ENCODE assay signal across 28 mouse cellular contexts in genomic region chr3:101509707-101510544, GRCm38 (mm10).
A peak's percentile ranks its signal among the peaks of the same experiment; 100 is the strongest.
DNase-seq lines count a peak whose midpoint lies in the region; ATAC-seq lines count a peak whose summit lies in the region.
"Had no signal": no experiment of that assay in that cellular context is flagged by ENCODE, and none has a peak within 500 bp of the region (broad histone marks: within the 10 kb centered on the region; RNA-seq: fewer than 3 reads in every experiment).

No protein-coding gene starts in this region.

- 79% methylated on average over 10 of the region's 10 CpGs for WGBS in embryonic facial prominence, embryonic 14.5 days
- 89% methylated on average over 10 of the region's 10 CpGs for WGBS in embryonic facial prominence, embryonic 10.5 days
- WGBS in heart, embryonic 16.5 days: 89% methylated on average over 10 of the region's 10 CpGs
- WGBS in kidney, embryonic 16.5 days: 71% methylated on average over 10 of the region's 10 CpGs
- 77% methylated on average over 10 of the region's 10 CpGs for WGBS in kidney, embryonic 14.5 days
- WGBS in embryonic facial prominence, embryonic 15.5 days: 75% methylated on average over 10 of the region's 10 CpGs

- H3K4me2 ChIP-seq in embryonic facial prominence, embryonic 14.5 days (ENCODE audit: low read depth, low read length): no peak overlapping the region
- no peak overlapping the region for H3K4me2 ChIP-seq in heart, embryonic 16.5 days (ENCODE audit: low read depth, low read length)
- H3K4me2 ChIP-seq in kidney, embryonic 16.5 days (replicated peaks; ENCODE audit: low read depth, low read length): no peak overlapping the region
- H3K4me2 ChIP-seq in kidney, embryonic 14.5 days (replicated peaks; ENCODE audit: low read depth, low read length): no peak overlapping the region
- H3K4me2 ChIP-seq in embryonic facial prominence, embryonic 15.5 days (replicated peaks): no peak overlapping the region
- H3K4me2 ChIP-seq: embryonic facial prominence, embryonic 12.5 days; hindbrain, embryonic 15.5 days; limb, embryonic 15.5 days; liver, embryonic 15.5 days; lung, embryonic 14.5 days had no signal

- ATAC-seq in embryonic facial prominence, embryonic 14.5 days (ENCODE audit: low read depth): peak; percentile 13; the same call in 1 of the 2 replicates
- ATAC-seq in heart, embryonic 16.5 days (replicated peaks; ENCODE audit: extremely low read depth, insufficient read depth, low FRiP score): no peak
- no peak for ATAC-seq in kidney, embryonic 16.5 days (ENCODE audit: low FRiP score, low TSS enrichment)
- ATAC-seq in kidney, embryonic 14.5 days (ENCODE audit: low FRiP score, low TSS enrichment): no peak
- ATAC-seq in embryonic facial prominence, embryonic 15.5 days (ENCODE audit: insufficient number of reproducible peaks, low FRiP score, low TSS enrichment, low read depth): no peak
- ATAC-seq: forebrain, embryonic 16.5 days had no signal

- peaks cover 16% of the 10 kb centered on the region; the same call in 1 of the 2 replicates for H3K4me1 ChIP-seq in embryonic facial prominence, embryonic 14.5 days (ENCODE audit: control insufficient read depth, insufficient read depth, low read length)
- peaks cover 46% of the 10 kb centered on the region for H3K4me1 ChIP-seq in embryonic facial prominence, embryonic 10.5 days
- peaks cover 25% of the 10 kb centered on the region for H3K4me1 ChIP-seq in heart, embryonic 16.5 days (ENCODE audit: control insufficient read depth, insufficient read depth, low read length)
- peaks cover 48% of the 10 kb centered on the region for H3K4me1 ChIP-seq in kidney, embryonic 16.5 days (ENCODE audit: insufficient read depth, low read length)
- H3K4me1 ChIP-seq in kidney, embryonic 14.5 days (ENCODE audit: control insufficient read depth, insufficient read depth, low read length): peaks cover 38% of the 10 kb centered on the region
- H3K4me1 ChIP-seq in embryonic facial prominence, embryonic 15.5 days: peaks cover 37% of the 10 kb centered on the region

- no peak overlapping the region for H3K9ac ChIP-seq in embryonic facial prominence, embryonic 14.5 days (ENCODE audit: low read depth, low read length)
- no peak overlapping the region for H3K9ac ChIP-seq in heart, embryonic 16.5 days (ENCODE audit: low read length)
- H3K9ac ChIP-seq in kidney, embryonic 16.5 days (replicated peaks; ENCODE audit: low read length): peak overlapping the region; percentile 14; the same call in 1 of the 2 replicates
- H3K9ac ChIP-seq in kidney, embryonic 14.5 days (ENCODE audit: low read depth, low read length): no peak overlapping the region
- no peak overlapping the region for H3K9ac ChIP-seq in embryonic facial prominence, embryonic 15.5 days
- H3K9ac ChIP-seq: embryonic facial prominence, embryonic 12.5 days; hindbrain, embryonic 15.5 days; limb, embryonic 15.5 days; liver, embryonic 15.5 days; lung, embryonic 14.5 days had no signal

- H3K27me3 ChIP-seq in embryonic facial prominence, embryonic 14.5 days (replicated peaks; ENCODE audit: control insufficient read depth, insufficient read depth, low read length): no peaks in the 10 kb centered on the region
- peaks cover 5% of the 10 kb centered on the region; the same call in 1 of the 2 replicates for H3K27me3 ChIP-seq in embryonic facial prominence, embryonic 10.5 days (replicated peaks; ENCODE audit: low read depth, poor library complexity, severe bottlenecking)
- H3K27me3 ChIP-seq in heart, embryonic 16.5 days (ENCODE audit: control insufficient read depth, insufficient read depth, low read length): no peaks in the 10 kb centered on the region
- H3K27me3 ChIP-seq in kidney, embryonic 16.5 days (ENCODE audit: insufficient read depth, low read length): no peaks in the 10 kb centered on the region
- no peaks in the 10 kb centered on the region for H3K27me3 ChIP-seq in kidney, embryonic 14.5 days (ENCODE audit: control insufficient read depth, insufficient read depth, low read length)
- H3K27me3 ChIP-seq in embryonic facial prominence, embryonic 15.5 days: no peaks in the 10 kb centered on the region
- H3K27me3 ChIP-seq: embryonic facial prominence, embryonic 12.5 days; hindbrain, embryonic 15.5 days; limb, embryonic 15.5 days; liver, embryonic 15.5 days had no signal

- 0 out of 2 replicates have a peak overlapping the region, but pooled peaks have one; percentile 15 for H3K27ac ChIP-seq in embryonic facial prominence, embryonic 14.5 days (replicated peaks; ENCODE audit: low read depth, low read length)
- no peak overlapping the region for H3K27ac ChIP-seq in embryonic facial prominence, embryonic 10.5 days (replicated peaks)
- 0 out of 2 replicates have a peak overlapping the region, but pooled peaks have one; percentile 5 for H3K27ac ChIP-seq in heart, embryonic 16.5 days (ENCODE audit: low read length)
- peak overlapping the region; percentile 23; the same call in 1 of the 2 replicates for H3K27ac ChIP-seq in kidney, embryonic 16.5 days (ENCODE audit: low read length)
- no peak overlapping the region for H3K27ac ChIP-seq in kidney, embryonic 14.5 days (ENCODE audit: low read depth, low read length)
- H3K27ac ChIP-seq in embryonic facial prominence, embryonic 15.5 days (replicated peaks): 0 out of 2 replicates have a peak overlapping the region, but pooled peaks have one; percentile 28
- H3K27ac ChIP-seq: embryonic facial prominence, embryonic 12.5 days; gastrocnemius, adult 2 months; hindbrain, embryonic 15.5 days; limb, embryonic 15.5 days; liver, embryonic 15.5 days; stomach, postnatal 0 days had no signal

- no peak for DNase-seq in embryonic facial prominence, embryonic 14.5 days (ENCODE audit: low spot score)
- no peak for DNase-seq in embryonic facial prominence, embryonic 10.5 days (ENCODE audit: low spot score)
- no peak for DNase-seq in heart, adult 18-20 months
- DNase-seq in spleen, postnatal 10 days (ENCODE audit: low spot score in 2 of 2): no peak
- DNase-seq: adrenal gland, adult 8-10 months; cerebellum, adult 11 months; cerebellum, adult 9-10 months; cerebellum, postnatal 36 days; gastrocnemius, adult 2 months; gastrocnemius, postnatal 36 days; lung, embryonic 14.5 days; lung, postnatal 14 days; midbrain, embryonic 14.5 days; spleen, adult 18-20 months; thymus, adult 18-20 months; thymus, postnatal 25 days had no signal

- 0 out of 2 replicates have a peak, but pooled peaks cover 4% of the 10 kb centered on the region for H3K9me3 ChIP-seq in embryonic facial prominence, embryonic 14.5 days (ENCODE audit: control insufficient read depth, low read length)
- peaks cover 8% of the 10 kb centered on the region for H3K9me3 ChIP-seq in embryonic facial prominence, embryonic 10.5 days
- no peaks in the 10 kb centered on the region for H3K9me3 ChIP-seq in heart, embryonic 16.5 days (replicated peaks; ENCODE audit: control insufficient read depth, low read length)
- no peaks in the 10 kb centered on the region; the same call in 1 of the 2 replicates for H3K9me3 ChIP-seq in kidney, embryonic 16.5 days (ENCODE audit: low read length)
- peaks cover 6% of the 10 kb centered on the region for H3K9me3 ChIP-seq in kidney, embryonic 14.5 days (ENCODE audit: control insufficient read depth, low read length)
- H3K9me3 ChIP-seq in embryonic facial prominence, embryonic 15.5 days (replicated peaks): no peaks in the 10 kb centered on the region
- H3K9me3 ChIP-seq: embryonic facial prominence, embryonic 12.5 days; G1E; hindbrain, embryonic 15.5 days; limb, embryonic 15.5 days; liver, embryonic 15.5 days had no signal

- H3K4me3 ChIP-seq in embryonic facial prominence, embryonic 14.5 days (ENCODE audit: low read depth, low read length): no peak overlapping the region
- no peak overlapping the region for H3K4me3 ChIP-seq in embryonic facial prominence, embryonic 10.5 days
- no peak overlapping the region for H3K4me3 ChIP-seq in heart, embryonic 16.5 days (ENCODE audit: low read length)
- no peak overlapping the region for H3K4me3 ChIP-seq in kidney, embryonic 16.5 days (ENCODE audit: low read length)
- H3K4me3 ChIP-seq in kidney, embryonic 14.5 days (ENCODE audit: low read length): no peak overlapping the region
- no peak overlapping the region for H3K4me3 ChIP-seq in embryonic facial prominence, embryonic 15.5 days (replicated peaks)
- H3K4me3 ChIP-seq: embryonic facial prominence, embryonic 12.5 days; erythroblast, embryonic 14.5 days; gastrocnemius, adult 2 months; hindbrain, embryonic 15.5 days; limb, embryonic 15.5 days; liver, embryonic 15.5 days had no signal

- H3K36me3 ChIP-seq in embryonic facial prominence, embryonic 14.5 days (ENCODE audit: control insufficient read depth, insufficient read depth, low read length): no peaks in the 10 kb centered on the region
- no peaks in the 10 kb centered on the region for H3K36me3 ChIP-seq in embryonic facial prominence, embryonic 10.5 days (replicated peaks)
- no peaks in the 10 kb centered on the region for H3K36me3 ChIP-seq in heart, embryonic 16.5 days (ENCODE audit: control insufficient read depth, insufficient read depth)
- no peaks in the 10 kb centered on the region for H3K36me3 ChIP-seq in kidney, embryonic 16.5 days (ENCODE audit: insufficient read depth, low read length)
- no peaks in the 10 kb centered on the region for H3K36me3 ChIP-seq in kidney, embryonic 14.5 days (ENCODE audit: control insufficient read depth, insufficient read depth, low read length)
- no peaks in the 10 kb centered on the region for H3K36me3 ChIP-seq in embryonic facial prominence, embryonic 15.5 days
- H3K36me3 ChIP-seq: embryonic facial prominence, embryonic 12.5 days; G1E; hindbrain, embryonic 15.5 days; limb, embryonic 15.5 days; liver, embryonic 15.5 days had no signal

Comparison
In these comparisons a context has a peak if more than half of its experiments do, and no peak if none do; other contexts are left out.
1. H3K27ac ChIP-seq: peak in embryonic facial prominence, embryonic 14.5 days (single experiment), heart, embryonic 16.5 days (single experiment), kidney, embryonic 16.5 days (single experiment) and embryonic facial prominence, embryonic 15.5 days (single experiment); none in embryonic facial prominence, embryonic 10.5 days (single experiment) and kidney, embryonic 14.5 days (single experiment).